Mouse (Mus musculus) heart, embryonic 11.5 days (tissue): ENCODE measurements around the gene Taar6. TPM values are rescaled to one million over a fixed set of nuclear protein-coding genes. Genes with fewer than 3 reads are reported as not detected.

Experiments used
- ATAC-seq: fragments of 200-750 bp; cut with Nextera tagmentation; replicated peaks from 2 replicates; pipeline ENCODE4 v1.8.0; 2017; ENCODE audit warnings: moderate library complexity; ENCODE audit not compliant: insufficient number of reproducible peaks, low FRiP score, low TSS enrichment
- H3K27ac ChIP-seq: fragments of 300-500 bp; sonication (generic); 2 replicates; pipeline ENCODE4 v1.5.1; 2014; ENCODE audit warnings: mild to moderate bottlenecking, low read depth, low read length
- H3K27me3 ChIP-seq: fragments of 300-500 bp; sonication (generic); 2 replicates; pipeline ENCODE4 v1.6.1; 2014; ENCODE audit warnings: mild to moderate bottlenecking, low read length, mixed read lengths; ENCODE audit not compliant: control insufficient read depth, insufficient read depth
- H3K36me3 ChIP-seq: fragments of 300-500 bp; sonication (generic); 2 replicates; pipeline ENCODE4 v1.6.1; 2014; ENCODE audit warnings: mild to moderate bottlenecking, low read length, moderate library complexity, mixed read lengths; ENCODE audit not compliant: control insufficient read depth, insufficient read depth
- H3K4me1 ChIP-seq: fragments of 300-500 bp; sonication (generic); 2 replicates; pipeline ENCODE4 v1.6.1; 2014; ENCODE audit warnings: low read length; ENCODE audit not compliant: control insufficient read depth, insufficient read depth
- H3K4me2 ChIP-seq: fragments of 300-500 bp; sonication (generic); 2 replicates; pipeline ENCODE4 v1.6.1; 2014; ENCODE audit warnings: mild to moderate bottlenecking, moderate library complexity
- H3K4me3 ChIP-seq: fragments of 300-500 bp; sonication (generic); 2 replicates; pipeline ENCODE4 v1.5.1; 2014; ENCODE audit warnings: low read depth, low read length
- H3K9ac ChIP-seq: fragments of 300-500 bp; sonication (generic); 2 replicates; pipeline ENCODE4 v1.6.1; 2014; ENCODE audit warnings: mild to moderate bottlenecking, low read depth, low read length, moderate library complexity
- H3K9me3 ChIP-seq: fragments of 300-500 bp; sonication (generic); replicated peaks from 2 replicates; pipeline ENCODE4 v1.6.1; 2016; ENCODE audit warnings: low read length; ENCODE audit not compliant: control insufficient read depth
- whole genome bisulfite sequencing: fragments of 180-500 bp; shearing (Covaris S2); extraction: QIAGEN DNeasy Blood & Tissue Kit; methylation state at CpG from one replicate; pipeline ENCODE4 v1.1.7; 2014; ENCODE audit not compliant: insufficient replicate concordance; 5-methylcytosine and 5-hydroxymethylcytosine counted together
- polyA plus RNA-seq: library from polyadenylated mRNA; unstranded; fragments of >200 nt; fragmentation: Nextera tagmentation; extraction: Ambion mirVana; gene quantifications from 2 replicates; pipeline ENCODE4 v1.2.1, GENCODE M21; 2014

The Taar6 gene
- polyA plus RNA-seq, 1 experiment from 2014 or later, result not detected

DNA sequence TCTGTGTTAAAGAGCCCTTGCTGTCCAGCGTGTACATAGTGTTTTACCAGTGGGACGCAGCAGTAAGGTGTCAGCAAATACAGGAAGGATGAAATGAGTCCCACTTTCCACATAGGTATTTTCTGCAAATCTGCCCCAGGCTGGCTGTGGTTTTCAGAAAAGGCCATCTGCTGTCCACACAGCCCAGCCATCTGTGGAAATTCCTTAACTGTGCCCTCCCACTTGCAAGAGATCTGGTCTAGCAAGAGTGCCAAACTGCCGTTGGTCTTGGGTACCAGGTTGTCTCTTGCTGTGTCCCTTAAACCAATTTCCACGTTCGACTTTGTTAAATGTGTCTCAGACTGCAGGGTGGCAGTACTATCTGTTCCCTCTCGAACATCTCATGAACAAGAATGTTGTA, 33.7 kb downstream of the Taar6 start:
- Histone ChIP-seq H3K9ac (no peak overlapping the region), H3K9me3 (no peaks in the 10 kb centered on the region), H3K4me3 (no peak overlapping the region), H3K27ac (no peak overlapping the region), H3K4me2 (no peak overlapping the region), H3K36me3 (no peaks in the 10 kb centered on the region), H3K27me3 (no peaks in the 10 kb centered on the region), H3K4me1 (no peaks in the 10 kb centered on the region)
- WGBS, result 72% methylated on average over 6 of the region's 6 CpGs
- ATAC-seq, result no peak

DNA sequence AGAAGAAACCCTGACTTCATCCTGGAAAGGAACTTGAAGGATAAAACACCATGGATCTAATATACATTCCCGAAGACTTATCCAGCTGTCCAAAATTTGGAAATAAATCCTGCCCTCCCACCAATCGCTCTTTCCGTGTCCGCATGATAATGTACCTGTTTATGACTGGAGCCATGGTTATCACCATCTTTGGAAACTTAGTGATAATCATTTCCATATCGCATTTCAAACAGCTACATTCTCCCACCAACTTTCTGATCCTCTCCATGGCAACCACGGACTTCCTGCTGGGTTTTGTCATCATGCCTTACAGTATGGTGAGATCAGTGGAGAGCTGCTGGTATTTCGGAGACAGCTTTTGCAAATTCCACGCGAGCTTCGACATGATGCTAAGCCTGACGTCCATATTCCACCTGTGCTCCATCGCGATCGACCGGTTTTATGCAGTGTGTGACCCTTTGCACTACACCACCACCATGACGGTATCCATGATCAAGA, 35.9 kb downstream of the Taar6 start, which contains the start of gene Taar3:
Gene Taar3 (plus strand): TSS at position 51 of the 498 bp plus-strand sequence.
- Histone ChIP-seq H3K9me3 (no peaks in the 10 kb centered on the region), H3K9ac (no peak within 1 kb of the TSS), H3K36me3 (no peaks in the 10 kb centered on the region), H3K27me3 (no peaks in the 10 kb centered on the region), H3K4me3 (no peak within 1 kb of the TSS), H3K4me2 (no peak within 1 kb of the TSS), H3K27ac (no peak within 1 kb of the TSS), H3K4me1 (no peaks in the 10 kb centered on the region)
- WGBS, result 83% methylated on average over 16 of the region's 16 CpGs
- ATAC-seq, result no peak

DNA sequence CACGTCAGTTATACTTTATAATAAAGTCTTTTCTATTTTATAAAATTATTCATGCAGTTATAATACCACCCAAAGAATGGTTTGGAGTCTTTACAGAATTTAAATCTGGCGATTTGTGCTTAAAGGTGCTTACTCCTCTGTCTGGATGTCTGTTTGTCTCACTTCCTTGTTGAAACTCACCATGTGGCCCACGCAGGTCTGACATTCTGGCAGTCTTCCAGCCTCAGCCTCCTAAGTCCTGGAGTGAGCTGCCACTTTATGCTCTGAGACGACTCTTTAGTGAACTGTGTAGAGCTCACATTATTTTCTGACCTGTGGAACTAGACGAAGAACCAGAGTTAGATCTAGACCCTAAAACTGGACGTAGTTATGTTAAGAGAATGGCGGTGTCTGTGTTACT, 37.4 kb downstream of the Taar6 start:
- Histone ChIP-seq H3K9ac (no peak overlapping the region), H3K4me3 (no peak overlapping the region), H3K36me3 (no peaks in the 10 kb centered on the region), H3K4me1 (no peaks in the 10 kb centered on the region), H3K27ac (no peak overlapping the region), H3K4me2 (no peak overlapping the region), H3K9me3 (no peaks in the 10 kb centered on the region), H3K27me3 (no peaks in the 10 kb centered on the region)
- ATAC-seq, result no peak
- WGBS, result 63% methylated on average over 7 of the region's 7 CpGs

DNA sequence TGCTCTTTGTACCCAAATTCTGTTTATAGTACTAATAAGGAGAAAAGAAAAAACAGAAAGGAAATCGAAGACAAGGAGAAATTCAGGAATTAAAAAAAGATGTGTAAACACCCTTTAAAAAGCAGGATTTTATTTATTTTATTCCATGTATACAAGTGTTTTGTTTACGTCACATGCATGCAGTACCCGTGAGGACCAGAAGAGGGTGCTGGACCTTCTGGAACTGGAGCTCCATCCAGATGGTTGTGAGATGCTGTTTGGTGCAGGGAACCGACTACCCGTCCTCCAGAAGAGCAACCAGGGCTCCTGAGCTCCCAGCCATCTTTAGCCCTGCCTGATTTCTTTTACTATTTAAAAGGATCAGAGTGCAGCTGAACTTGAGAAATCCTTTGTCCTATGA, 43.0 kb downstream of the Taar6 start:
- Histone ChIP-seq H3K4me3 (no peak overlapping the region), H3K27ac (no peak overlapping the region), H3K9ac (no peak overlapping the region), H3K36me3 (no peaks in the 10 kb centered on the region), H3K4me1 (no peaks in the 10 kb centered on the region), H3K4me2 (no peak overlapping the region), H3K9me3 (no peaks in the 10 kb centered on the region), H3K27me3 (no peaks in the 10 kb centered on the region)
- no peak for ATAC-seq
- WGBS, result 64% methylated on average over 5 of the region's 5 CpGs

DNA sequence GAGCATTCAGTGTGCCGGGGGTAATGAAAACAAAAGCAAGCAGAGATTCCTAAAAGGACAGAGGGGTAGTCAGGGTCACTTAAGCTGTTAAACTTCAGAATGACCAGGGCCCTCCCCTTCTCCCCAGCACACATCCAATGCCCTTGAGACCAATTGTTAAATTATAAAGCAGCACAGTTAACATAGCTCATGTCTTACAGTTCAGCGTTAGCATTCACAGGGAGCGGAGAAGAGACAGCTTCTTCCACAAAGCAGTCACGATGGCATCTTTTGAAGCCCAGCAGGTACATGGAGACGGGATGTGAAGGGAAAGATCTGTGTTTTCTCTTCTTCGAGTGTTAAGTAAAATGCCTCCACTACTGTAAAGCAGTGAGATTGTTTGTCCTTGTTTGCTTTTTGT, 47.1 kb downstream of the Taar6 start, which contains the start of gene Taar2:
Gene Taar2 (plus strand): TSS at position 261 of the 400 bp plus-strand sequence.
- no peak for ATAC-seq
- no peak within 1 kb of the TSS for H3K9ac ChIP-seq
- no peak within 1 kb of the TSS for H3K4me3 ChIP-seq
- H3K36me3 ChIP-seq, result no peaks in the 10 kb centered on the region
- no peak within 1 kb of the TSS for H3K27ac ChIP-seq
- H3K4me2 ChIP-seq, result no peak within 1 kb of the TSS
- H3K27me3 ChIP-seq, result no peaks in the 10 kb centered on the region
- 59% methylated on average over 6 of the region's 6 CpGs for WGBS
- no peaks in the 10 kb centered on the region for H3K4me1 ChIP-seq
- H3K9me3 ChIP-seq, result no peaks in the 10 kb centered on the region

DNA sequence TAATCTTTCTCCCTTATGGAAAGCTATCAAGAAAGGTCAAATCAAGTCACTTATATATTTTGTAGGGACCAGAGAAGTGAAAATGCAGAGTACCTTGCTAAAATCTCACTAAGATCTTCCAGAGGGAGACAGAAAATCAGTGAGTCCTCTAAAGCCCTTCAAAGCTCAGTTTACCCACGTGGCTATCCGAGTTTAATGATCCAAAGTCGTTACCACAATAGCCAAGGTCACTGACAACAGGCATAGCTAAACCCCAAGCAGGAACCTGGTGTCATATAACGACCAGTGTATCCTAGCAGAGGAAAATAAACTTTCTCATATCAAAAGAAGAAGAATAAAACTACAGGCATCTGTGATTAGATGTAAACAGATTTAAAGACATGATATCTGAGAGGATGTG, 47.8 kb downstream of the Taar6 start:
- H3K27ac ChIP-seq, result no peak overlapping the region
- H3K9me3 ChIP-seq, result no peaks in the 10 kb centered on the region
- H3K4me3 ChIP-seq, result no peak overlapping the region
- no peaks in the 10 kb centered on the region for H3K27me3 ChIP-seq
- no peaks in the 10 kb centered on the region for H3K36me3 ChIP-seq
- 52% methylated on average over 4 of the region's 4 CpGs for WGBS
- H3K9ac ChIP-seq, result no peak overlapping the region
- no peaks in the 10 kb centered on the region for H3K4me1 ChIP-seq
- H3K4me2 ChIP-seq, result no peak overlapping the region
- ATAC-seq, result no peak

Other genes with a start within 250 kb of the Taar6 start
- gene Rps12, start 198.4 kb downstream of the Taar6 start, polyA plus RNA-seq, result 114 TPM in 2 replicates
- gene Slc18b1, start 188.7 kb downstream of the Taar6 start, polyA plus RNA-seq, result 8.1 and 9.3 TPM in 2 replicates
- not detected in 2 replicates for gene Vnn3, start 134.2 kb downstream of the Taar6 start, polyA plus RNA-seq
- 7.0 and 7.3 TPM in 2 replicates for gene Vnn1, start 91.0 kb downstream of the Taar6 start, polyA plus RNA-seq
- not detected in 2 replicates for gene Taar1, start 65.3 kb downstream of the Taar6 start, polyA plus RNA-seq
- not detected in 2 replicates for gene Taar2, start 47.1 kb downstream of the Taar6 start, polyA plus RNA-seq
- not detected in 2 replicates for gene Taar3, start 36.1 kb downstream of the Taar6 start, polyA plus RNA-seq
- gene Taar4, start 25.2 kb downstream of the Taar6 start, polyA plus RNA-seq, result not detected in 2 replicates
- gene Taar5, start 14.9 kb downstream of the Taar6 start, polyA plus RNA-seq, result not detected in 2 replicates
- not detected in 2 replicates for gene Taar7a, start 7.8 kb upstream of the Taar6 start, polyA plus RNA-seq
- not detected in 2 replicates for gene Taar7b, start 14.3 kb upstream of the Taar6 start, polyA plus RNA-seq
- gene Taar7d, start 41.6 kb upstream of the Taar6 start, polyA plus RNA-seq, result not detected in 2 replicates
- not detected in 2 replicates for gene Taar7e, start 52.0 kb upstream of the Taar6 start, polyA plus RNA-seq
- not detected in 2 replicates for gene Taar7f, start 63.9 kb upstream of the Taar6 start, polyA plus RNA-seq
- not detected in 2 replicates for gene Taar8a, start 90.9 kb upstream of the Taar6 start, polyA plus RNA-seq
- gene Taar8b, start 106.6 kb upstream of the Taar6 start, polyA plus RNA-seq, result not detected in 2 replicates
- not detected in 2 replicates for gene Taar8c, start 116.3 kb upstream of the Taar6 start, polyA plus RNA-seq
- not detected in 2 replicates for gene Taar9, start 123.9 kb upstream of the Taar6 start, polyA plus RNA-seq
- gene Stx7, start 163.7 kb upstream of the Taar6 start, polyA plus RNA-seq, result 89.8 and 99.4 TPM in 2 replicates
- gene Moxd1, start 237.9 kb upstream of the Taar6 start, polyA plus RNA-seq, result 3.7 and 5.8 TPM in 2 replicates